Mouse (Mus musculus): ENCODE data around the gene Ubc. TPM values are rescaled to one million over a fixed set of nuclear protein-coding genes. Genes with fewer than 3 reads are reported as not detected.

Gene Ubc
- total RNA-seq, 2 experiments from 2014 or later = 934 to 1,069 TPM

- DNase-seq = peak in 1 of 2 experiments; percentile 39
- intact Hi-C loops (cut with DNase I) = no loop called here
These were observed 5.3 kb downstream of the Ubc start for GRCm38 (mm10) chr5:125384512-125385214.

GRCm38 (mm10) chr5:125383637-125384420, 6.2 kb downstream of the Ubc start:
- intact Hi-C loops (cut with DNase I) = no loop called here
- DNase-seq = peak in 1 of 2 experiments; percentile 38

GRCm38 (mm10) chr5:125382673-125383558, 7.1 kb downstream of the Ubc start:
- intact Hi-C loops (cut with DNase I) = no loop called here
- peak; percentile 76 to 83 for DNase-seq

DNA sequence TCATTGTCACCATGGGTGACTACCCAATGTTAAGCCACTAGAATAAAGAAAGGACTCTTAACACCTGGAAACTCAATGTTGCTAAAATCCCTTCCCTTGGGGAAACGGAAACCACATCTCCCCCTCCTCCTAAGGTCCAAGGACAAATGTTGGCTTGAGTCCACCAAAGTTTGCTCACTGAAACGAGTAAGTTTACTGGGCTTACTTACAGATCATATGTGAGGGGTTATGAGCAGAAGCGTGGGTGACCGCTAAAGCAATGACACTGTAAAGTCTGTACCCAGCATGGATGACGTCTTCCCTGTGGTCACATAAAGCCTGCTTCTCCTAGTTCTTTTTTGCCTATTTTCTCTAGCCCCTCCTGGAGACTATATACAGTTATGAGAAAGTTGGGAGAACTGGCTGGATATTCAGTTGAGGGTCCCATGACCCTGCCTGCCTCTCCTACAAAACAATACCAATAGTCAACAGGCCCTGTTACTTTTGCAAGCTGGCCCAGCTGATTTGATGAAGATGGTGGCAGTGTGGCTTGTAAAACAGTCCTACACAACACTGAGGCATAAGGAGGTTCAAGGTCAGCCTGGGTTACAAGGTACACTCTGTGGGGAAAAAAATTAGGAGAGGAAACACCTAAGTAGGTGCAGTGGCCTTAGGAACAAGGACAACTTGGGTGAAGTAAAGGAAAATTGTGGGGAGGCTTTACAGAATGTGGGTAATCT, 7.9 kb downstream of the Ubc start:
- intact Hi-C loops (cut with DNase I) = no loop called here
- DNase-seq = peak in 1 of 2 experiments; percentile 47

GRCm38 (mm10) chr5:125378919-125379318, 11.1 kb downstream of the Ubc start:
- DNase-seq = no peak
- intact Hi-C loops (cut with DNase I) = no loop called here

GRCm38 (mm10) chr5:125377214-125377613, 12.8 kb downstream of the Ubc start:
- no peak for DNase-seq
- intact Hi-C loops (cut with DNase I) = no loop called here

DNA sequence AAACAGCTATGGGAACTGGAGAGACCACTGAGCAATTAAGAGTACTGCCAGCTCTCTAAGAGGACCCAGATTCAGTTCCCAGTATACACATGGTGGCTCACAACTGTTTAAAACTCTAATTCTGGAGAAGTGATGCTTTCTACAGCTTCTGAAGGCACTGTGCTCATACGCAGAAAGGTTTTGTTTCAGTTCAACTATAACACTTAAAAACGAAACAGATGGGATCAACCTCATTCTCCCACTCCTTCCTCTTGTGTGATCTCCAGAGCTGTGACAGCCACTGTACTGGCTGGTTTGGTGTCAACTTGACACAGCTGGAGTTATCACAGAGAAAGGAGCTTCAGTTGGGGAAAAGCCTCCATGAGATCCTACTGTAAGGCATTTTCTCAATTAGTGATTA, 14.1 kb downstream of the Ubc start:
- no peak for DNase-seq
- intact Hi-C loops (cut with DNase I) = no loop called here

- DNase-seq = no peak
- intact Hi-C loops (cut with DNase I) = no loop called here
These were observed 18.0 kb downstream of the Ubc start for GRCm38 (mm10) chr5:125372027-125372426.

GRCm38 (mm10) chr5:125370950-125371693, 18.9 kb downstream of the Ubc start:
- no peak for DNase-seq
- intact Hi-C loops (cut with DNase I) = no loop called here

GRCm38 (mm10) chr5:125368568-125368967, 21.4 kb downstream of the Ubc start:
- peak; percentile 78 to 80 for DNase-seq
- intact Hi-C loops (cut with DNase I) = loop anchor here (1.0 to 5.0 kb wide), 2 partner anchors 95 to 466 kb away; no protein-coding TSS in a partner anchor

- intact Hi-C loops (cut with DNase I) = loop anchor here (1.0 to 5.0 kb wide), 2 partner anchors 95 to 466 kb away; no protein-coding TSS in a partner anchor
- no peak for DNase-seq
These were observed 21.8 kb downstream of the Ubc start for GRCm38 (mm10) chr5:125368156-125368555.

GRCm38 (mm10) chr5:125364851-125365429, 25.1 kb downstream of the Ubc start:
- DNase-seq = no peak
- intact Hi-C loops (cut with DNase I) = loop anchor here (5.0 kb wide), 1 partner anchor 463 kb away; no protein-coding TSS in a partner anchor

DNA sequence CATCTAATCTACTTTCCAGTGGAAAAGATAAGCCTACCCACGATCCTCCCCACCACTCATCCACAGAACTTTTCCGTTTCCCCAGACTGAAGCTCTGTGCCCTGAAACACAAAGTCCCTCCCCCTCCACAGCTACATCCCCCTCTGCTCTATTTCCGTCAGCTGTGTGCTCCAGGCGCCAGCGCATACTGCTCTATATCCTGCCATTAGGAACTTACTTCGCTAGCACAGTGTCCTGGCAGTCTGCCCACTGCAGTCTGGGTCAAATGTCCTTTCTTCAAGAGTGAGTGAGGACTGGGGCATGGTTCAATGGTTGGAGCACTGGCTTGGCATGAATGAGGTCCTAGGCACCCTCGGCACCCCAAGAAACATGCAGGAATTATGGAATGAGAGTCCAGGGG, 26.1 kb downstream of the Ubc start:
- peak; percentile 69 to 73 for DNase-seq
- intact Hi-C loops (cut with DNase I) = no loop called here

DNA sequence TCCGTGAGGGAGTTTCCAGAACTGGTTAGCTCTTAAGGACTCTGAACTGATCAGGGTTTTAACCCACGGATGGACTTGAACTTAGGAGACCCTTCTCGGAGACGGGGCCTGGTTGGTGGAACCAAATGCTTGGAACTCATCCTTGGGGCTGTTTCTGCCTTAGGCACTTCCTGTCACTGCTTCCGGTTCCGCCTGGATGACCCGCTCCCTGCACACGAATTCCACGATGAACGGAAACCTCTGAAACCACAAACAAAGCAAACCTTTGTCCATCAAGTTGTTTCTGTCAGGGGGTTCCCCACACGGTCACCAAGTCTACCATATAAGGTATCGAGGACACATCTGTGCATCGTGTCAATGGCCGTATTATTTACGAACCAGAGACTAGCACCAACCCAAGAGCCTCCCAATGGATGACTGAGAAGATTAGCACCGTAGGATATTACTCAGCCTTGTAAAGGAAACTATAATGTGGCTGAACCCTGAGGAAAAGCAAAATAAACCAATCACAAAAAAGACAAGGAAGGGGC, 29.0 kb downstream of the Ubc start:
- intact Hi-C loops (cut with DNase I) = no loop called here
- no peak for DNase-seq

GRCm38 (mm10) chr5:125360566-125360965, 29.4 kb downstream of the Ubc start:
- intact Hi-C loops (cut with DNase I) = no loop called here
- peak; percentile 70 to 71 for DNase-seq

DNA sequence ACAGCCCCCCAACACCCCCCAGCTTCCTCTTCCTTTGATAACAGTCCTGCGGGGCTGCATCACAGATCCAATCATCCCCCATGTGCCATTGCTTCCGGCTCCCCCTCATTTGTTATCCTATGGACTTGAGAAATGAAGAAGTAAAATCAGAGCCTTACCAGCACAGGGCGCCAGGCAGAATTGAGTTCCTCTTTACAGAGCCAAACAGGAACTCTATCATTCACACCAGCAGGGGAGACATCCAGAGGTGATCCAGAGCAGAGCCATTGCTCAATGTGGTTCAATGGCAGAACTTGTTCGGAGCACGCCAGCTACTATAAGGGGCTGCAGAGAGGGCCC, 31.8 kb downstream of the Ubc start:
- no peak for DNase-seq
- intact Hi-C loops (cut with DNase I) = no loop called here

DNA sequence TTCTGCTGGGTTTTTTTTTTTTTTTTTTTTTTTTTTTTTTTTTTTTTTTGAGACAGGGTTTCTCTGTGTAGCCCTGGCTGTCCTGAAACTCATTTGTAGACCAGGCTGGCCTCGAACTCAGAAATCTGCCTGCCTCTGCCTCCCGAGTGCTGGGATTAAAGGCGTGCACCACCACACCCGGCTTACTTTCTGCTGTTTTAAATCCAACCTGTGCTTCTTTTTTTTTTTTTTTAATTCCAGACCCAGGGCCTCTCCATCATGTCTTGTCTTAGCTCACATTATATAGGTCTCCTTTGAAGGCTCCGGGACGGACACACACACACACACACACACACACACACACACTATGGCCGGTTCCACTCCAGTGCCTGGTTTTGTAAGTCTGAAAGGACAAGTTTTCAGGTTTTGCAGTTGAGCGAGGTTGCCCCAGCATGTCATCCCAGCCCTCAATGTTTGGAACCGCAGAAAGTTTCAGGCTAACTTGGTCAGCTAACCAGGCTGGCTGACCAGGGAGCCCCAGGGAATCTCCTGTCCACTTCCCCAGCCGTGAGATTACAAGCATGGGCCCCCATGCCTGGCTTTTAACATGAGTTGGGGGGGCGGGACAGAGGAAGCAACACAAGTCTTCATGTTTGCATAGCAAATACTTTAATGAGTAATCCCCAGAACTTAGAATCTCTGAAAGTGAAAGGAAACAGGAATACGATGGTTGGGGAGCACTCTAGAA, 32.3 kb downstream of the Ubc start:
- intact Hi-C loops (cut with DNase I) = no loop called here
- DNase-seq = no peak

DNA sequence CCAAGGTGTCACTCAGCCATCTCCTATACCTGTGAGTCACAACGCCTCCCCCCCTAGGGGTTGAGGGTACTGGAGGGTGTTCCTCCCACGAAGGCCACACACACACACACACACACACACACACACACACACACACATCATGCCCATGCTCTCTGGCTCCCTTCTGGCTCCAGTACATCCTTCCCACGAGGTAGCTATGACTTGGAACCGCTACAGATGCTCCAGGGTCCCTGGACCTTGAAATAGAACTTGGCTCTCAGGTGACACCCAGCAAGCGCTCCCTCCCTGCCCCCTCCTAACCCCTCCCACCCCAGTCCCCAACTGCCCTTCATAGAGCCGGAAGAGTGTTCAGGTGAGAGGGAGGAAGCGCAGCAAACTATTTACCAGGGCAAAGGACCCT, 34.4 kb downstream of the Ubc start:
- DNase-seq = peak; percentile 46 to 59
- intact Hi-C loops (cut with DNase I) = no loop called here
